Mouse (Mus musculus): ENCODE results near the gene Prdm2. TPM values are rescaled to one million over a fixed set of nuclear protein-coding genes. Genes with fewer than 3 reads are reported as not detected.

The Prdm2 gene
- polyA plus RNA-seq, 1 experiment from 2014 or later = 20.7 TPM

DNA sequence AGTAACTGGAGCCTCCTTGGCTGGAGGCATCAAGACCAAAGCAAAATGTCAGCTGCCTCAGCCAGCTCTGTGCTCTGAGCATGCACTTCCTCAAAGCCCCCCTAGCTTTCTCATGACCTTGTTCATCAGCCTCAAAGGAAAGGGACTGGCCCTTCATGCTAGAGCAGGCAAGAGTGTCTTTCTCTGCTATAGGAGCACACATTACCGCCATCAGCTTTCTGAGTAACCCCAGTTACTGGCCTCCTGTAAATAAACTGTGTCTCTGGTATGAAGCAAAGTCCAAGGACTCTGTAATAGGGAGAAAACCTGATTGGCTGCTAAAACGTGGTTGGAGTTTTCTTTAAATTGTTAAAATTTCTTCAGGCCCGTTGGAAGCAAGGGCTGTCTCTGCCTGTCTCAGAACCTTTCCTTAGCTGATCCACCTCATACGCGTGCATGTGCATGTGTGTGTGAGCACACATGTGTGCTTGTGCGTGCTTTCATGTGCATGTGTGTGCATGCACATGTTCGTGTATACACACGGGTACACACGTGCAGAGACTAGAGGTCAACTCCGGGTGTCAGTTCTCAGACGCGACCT, 153.9 kb downstream of the Prdm2 start:
- Histone ChIP-seq H3K27me3 (ENCODE audit: control insufficient read depth, insufficient read depth, low read length) (no peaks in the 10 kb centered on the region), H3K4me1 (replicated peaks; ENCODE audit: control insufficient read depth, insufficient read depth, low read length) (no peaks in the 10 kb centered on the region), H3K9ac (ENCODE audit: low read depth, low read length) (no peak overlapping the region), H3K4me3 (ENCODE audit: low read depth, low read length) (no peak overlapping the region), H3K36me3 (ENCODE audit: control insufficient read depth, insufficient read depth, low read length) (no peaks in the 10 kb centered on the region), H3K9me3 (ENCODE audit: control insufficient read depth, low read length) (no peaks in the 10 kb centered on the region), H3K4me2 (replicated peaks; ENCODE audit: low read depth, low read length) (no peak overlapping the region), H3K27ac (ENCODE audit: low read depth, low read length) (no peak overlapping the region)
- 91% methylated on average over 12 of the region's 12 CpGs for WGBS
- DNase-seq (ENCODE audit: low spot score) = no peak
- no peak for ATAC-seq (ENCODE audit: low FRiP score)

Other genes starting within 250 kb of the Prdm2 start
- gene Pdpn, start 86.6 kb upstream of the Prdm2 start, polyA plus RNA-seq (2014; fragmentation: Nextera tagmentation; extraction: Ambion mirVana) = 134 and 135 TPM in 2 replicates
- 0.51 TPM in 1 of 2 replicates, not detected in the other for gene Lrrc38, start 136.8 kb upstream of the Prdm2 start, polyA plus RNA-seq (2014; fragmentation: Nextera tagmentation; extraction: Ambion mirVana)
- gene Pramel1, start 181.4 kb upstream of the Prdm2 start, polyA plus RNA-seq (2014; fragmentation: Nextera tagmentation; extraction: Ambion mirVana) = not detected in 2 replicates
- gene Pramef8, start 199.4 kb upstream of the Prdm2 start, polyA plus RNA-seq (2014; fragmentation: Nextera tagmentation; extraction: Ambion mirVana) = 17.0 and 19.4 TPM in 2 replicates
- not detected in 2 replicates for gene Oog4, start 237.3 kb upstream of the Prdm2 start, polyA plus RNA-seq (2014; fragmentation: Nextera tagmentation; extraction: Ambion mirVana)

Data from hindbrain, embryonic 11.5 days (tissue).